Mouse (Mus musculus): ENCODE data around the gene Ano6. TPM values are rescaled to one million over a fixed set of nuclear protein-coding genes. Genes with fewer than 3 reads are reported as not detected.

Ano6 gene
- polyA plus RNA-seq, 1 experiment from 2014 or later, result 46.4 TPM

- no peaks in the 10 kb centered on the region for H3K27me3 ChIP-seq (ENCODE audit: control insufficient read depth, insufficient read depth, low read length)
- peaks cover 11% of the 10 kb centered on the region; the same call in 1 of the 2 replicates for H3K4me1 ChIP-seq (ENCODE audit: control insufficient read depth, insufficient read depth, low read length)
- no peak for ATAC-seq (ENCODE audit: insufficient number of reproducible peaks, insufficient read depth, low FRiP score, low read depth)
- no peaks in the 10 kb centered on the region for H3K36me3 ChIP-seq (ENCODE audit: control insufficient read depth, insufficient read depth, low read length)
- no peak overlapping the region for H3K4me2 ChIP-seq (replicated peaks; ENCODE audit: low read depth, low read length)
- H3K9me3 ChIP-seq (ENCODE audit: control insufficient read depth, low read depth, low read length), result no peaks in the 10 kb centered on the region
- no peak overlapping the region for H3K4me3 ChIP-seq (ENCODE audit: low read depth, low read length)
- 43% methylated on average over 14 of the region's 14 CpGs for WGBS
- H3K27ac ChIP-seq (ENCODE audit: low read length), result no peak overlapping the region
- no peak overlapping the region for H3K9ac ChIP-seq (replicated peaks; ENCODE audit: low read depth, low read length)
Measured at GRCm38 (mm10) chr15:95904247-95904646, 113.6 kb downstream of the Ano6 start.

- peak; percentile 61; the same call in 1 of the 2 replicates for ATAC-seq (ENCODE audit: insufficient number of reproducible peaks, insufficient read depth, low FRiP score, low read depth)
- Histone ChIP-seq H3K9ac (replicated peaks; ENCODE audit: low read depth, low read length) (no peak overlapping the region), H3K27ac (ENCODE audit: low read length) (peak overlapping the region; percentile 68; the same call in 1 of the 2 replicates), H3K4me2 (replicated peaks; ENCODE audit: low read depth, low read length) (no peak overlapping the region), H3K4me3 (ENCODE audit: low read depth, low read length) (no peak overlapping the region), H3K36me3 (ENCODE audit: control insufficient read depth, insufficient read depth, low read length) (no peaks in the 10 kb centered on the region), H3K9me3 (ENCODE audit: control insufficient read depth, low read depth, low read length) (no peaks in the 10 kb centered on the region), H3K4me1 (ENCODE audit: control insufficient read depth, insufficient read depth, low read length) (peaks cover 14% of the 10 kb centered on the region; the same call in 1 of the 2 replicates), H3K27me3 (ENCODE audit: control insufficient read depth, insufficient read depth, low read length) (no peaks in the 10 kb centered on the region)
- 53% methylated on average over 7 of the region's 7 CpGs for WGBS
Measured at GRCm38 (mm10) chr15:95906017-95906749, 115.5 kb downstream of the Ano6 start.

- no peak overlapping the region for H3K9ac ChIP-seq (replicated peaks; ENCODE audit: low read depth, low read length)
- no peak for ATAC-seq (ENCODE audit: insufficient number of reproducible peaks, insufficient read depth, low FRiP score, low read depth)
- H3K27ac ChIP-seq (ENCODE audit: low read length), result peak overlapping the region; percentile 68; the same call in 1 of the 2 replicates
- H3K36me3 ChIP-seq (ENCODE audit: control insufficient read depth, insufficient read depth, low read length), result no peaks in the 10 kb centered on the region
- H3K27me3 ChIP-seq (ENCODE audit: control insufficient read depth, insufficient read depth, low read length), result no peaks in the 10 kb centered on the region
- WGBS, result 72% methylated on average over 1 of the region's 1 CpGs
- no peak overlapping the region for H3K4me3 ChIP-seq (ENCODE audit: low read depth, low read length)
- H3K4me2 ChIP-seq (replicated peaks; ENCODE audit: low read depth, low read length), result no peak overlapping the region
- peaks cover 14% of the 10 kb centered on the region; the same call in 1 of the 2 replicates for H3K4me1 ChIP-seq (ENCODE audit: control insufficient read depth, insufficient read depth, low read length)
- no peaks in the 10 kb centered on the region for H3K9me3 ChIP-seq (ENCODE audit: control insufficient read depth, low read depth, low read length)
Measured at GRCm38 (mm10) chr15:95906891-95907290, 116.2 kb downstream of the Ano6 start.

GRCm38 (mm10) chr15:95907337-95907736 lies 116.7 kb downstream of the Ano6 start:
- 61% methylated on average over 10 of the region's 10 CpGs for WGBS
- no peak overlapping the region; the same call in 1 of the 2 replicates for H3K27ac ChIP-seq (ENCODE audit: low read length)
- 0 out of 2 replicates have a peak, but pooled peaks have one; percentile 16 for ATAC-seq (ENCODE audit: insufficient number of reproducible peaks, insufficient read depth, low FRiP score, low read depth)

GRCm38 (mm10) chr15:95907909-95908308 lies 117.3 kb downstream of the Ano6 start:
- H3K4me3 ChIP-seq (ENCODE audit: low read depth, low read length), result no peak overlapping the region
- H3K36me3 ChIP-seq (ENCODE audit: control insufficient read depth, insufficient read depth, low read length), result no peaks in the 10 kb centered on the region
- no peak overlapping the region for H3K9ac ChIP-seq (replicated peaks; ENCODE audit: low read depth, low read length)
- WGBS, result 94% methylated on average over 1 of the region's 1 CpGs
- no peaks in the 10 kb centered on the region for H3K9me3 ChIP-seq (ENCODE audit: control insufficient read depth, low read depth, low read length)
- ATAC-seq (ENCODE audit: insufficient number of reproducible peaks, insufficient read depth, low FRiP score, low read depth), result no peak
- H3K27me3 ChIP-seq (ENCODE audit: control insufficient read depth, insufficient read depth, low read length), result no peaks in the 10 kb centered on the region
- no peak overlapping the region for H3K27ac ChIP-seq (ENCODE audit: low read length)
- H3K4me1 ChIP-seq (ENCODE audit: control insufficient read depth, insufficient read depth, low read length), result peaks cover 14% of the 10 kb centered on the region; the same call in 1 of the 2 replicates
- H3K4me2 ChIP-seq (replicated peaks; ENCODE audit: low read depth, low read length), result no peak overlapping the region

More at GRCm38 (mm10) chr15:95907337-95907736, 116.7 kb downstream of the Ano6 start:
- H3K4me3 ChIP-seq (ENCODE audit: low read depth, low read length), result no peak overlapping the region
- H3K4me1 ChIP-seq (ENCODE audit: control insufficient read depth, insufficient read depth, low read length), result peaks cover 14% of the 10 kb centered on the region; the same call in 1 of the 2 replicates
- H3K27me3 ChIP-seq (ENCODE audit: control insufficient read depth, insufficient read depth, low read length), result no peaks in the 10 kb centered on the region
- H3K4me2 ChIP-seq (replicated peaks; ENCODE audit: low read depth, low read length), result no peak overlapping the region
- H3K9me3 ChIP-seq (ENCODE audit: control insufficient read depth, low read depth, low read length), result no peaks in the 10 kb centered on the region
- no peak overlapping the region for H3K9ac ChIP-seq (replicated peaks; ENCODE audit: low read depth, low read length)
- H3K36me3 ChIP-seq (ENCODE audit: control insufficient read depth, insufficient read depth, low read length), result no peaks in the 10 kb centered on the region

GRCm38 (mm10) chr15:95910099-95910780 lies 119.6 kb downstream of the Ano6 start:
- H3K27me3 ChIP-seq (ENCODE audit: control insufficient read depth, insufficient read depth, low read length), result no peaks in the 10 kb centered on the region
- no peaks in the 10 kb centered on the region for H3K9me3 ChIP-seq (ENCODE audit: control insufficient read depth, low read depth, low read length)
- no peak overlapping the region for H3K9ac ChIP-seq (replicated peaks; ENCODE audit: low read depth, low read length)
- WGBS, result 73% methylated on average over 3 of the region's 3 CpGs
- ATAC-seq (ENCODE audit: insufficient number of reproducible peaks, insufficient read depth, low FRiP score, low read depth), result no peak
- no peak overlapping the region for H3K27ac ChIP-seq (ENCODE audit: low read length)
- no peak overlapping the region for H3K4me2 ChIP-seq (replicated peaks; ENCODE audit: low read depth, low read length)
- H3K4me3 ChIP-seq (ENCODE audit: low read depth, low read length), result no peak overlapping the region
- H3K36me3 ChIP-seq (ENCODE audit: control insufficient read depth, insufficient read depth, low read length), result no peaks in the 10 kb centered on the region
- peaks cover 10% of the 10 kb centered on the region; the same call in 1 of the 2 replicates for H3K4me1 ChIP-seq (ENCODE audit: control insufficient read depth, insufficient read depth, low read length)

- Histone ChIP-seq H3K4me2 (replicated peaks; ENCODE audit: low read depth, low read length) (no peak overlapping the region), H3K4me1 (ENCODE audit: control insufficient read depth, insufficient read depth, low read length) (0 out of 2 replicates have a peak, but pooled peaks cover 4% of the 10 kb centered on the region), H3K4me3 (ENCODE audit: low read depth, low read length) (no peak overlapping the region), H3K27ac (ENCODE audit: low read length) (no peak overlapping the region), H3K27me3 (ENCODE audit: control insufficient read depth, insufficient read depth, low read length) (no peaks in the 10 kb centered on the region), H3K36me3 (ENCODE audit: control insufficient read depth, insufficient read depth, low read length) (peaks cover 4% of the 10 kb centered on the region; the same call in 1 of the 2 replicates), H3K9ac (replicated peaks; ENCODE audit: low read depth, low read length) (no peak overlapping the region), H3K9me3 (ENCODE audit: control insufficient read depth, low read depth, low read length) (no peaks in the 10 kb centered on the region)
- no peak for ATAC-seq (ENCODE audit: insufficient number of reproducible peaks, insufficient read depth, low FRiP score, low read depth)
- 84% methylated on average over 3 of the region's 3 CpGs for WGBS
Measured at GRCm38 (mm10) chr15:95914963-95915362, 124.3 kb downstream of the Ano6 start.

- ATAC-seq (ENCODE audit: insufficient number of reproducible peaks, insufficient read depth, low FRiP score, low read depth), result no peak
- Histone ChIP-seq H3K4me3 (ENCODE audit: low read depth, low read length) (no peak overlapping the region), H3K27ac (ENCODE audit: low read length) (no peak overlapping the region), H3K27me3 (ENCODE audit: control insufficient read depth, insufficient read depth, low read length) (no peaks in the 10 kb centered on the region), H3K9me3 (ENCODE audit: control insufficient read depth, low read depth, low read length) (no peaks in the 10 kb centered on the region), H3K4me1 (ENCODE audit: control insufficient read depth, insufficient read depth, low read length) (0 out of 2 replicates have a peak, but pooled peaks cover 2% of the 10 kb centered on the region), H3K36me3 (ENCODE audit: control insufficient read depth, insufficient read depth, low read length) (peaks cover 4% of the 10 kb centered on the region; the same call in 1 of the 2 replicates), H3K4me2 (replicated peaks; ENCODE audit: low read depth, low read length) (no peak overlapping the region), H3K9ac (replicated peaks; ENCODE audit: low read depth, low read length) (no peak overlapping the region)
- WGBS, result 92% methylated on average over 3 of the region's 3 CpGs
Measured at GRCm38 (mm10) chr15:95915477-95915876, 124.8 kb downstream of the Ano6 start.

All from stomach, embryonic 14.5 days (tissue).